Mouse (Mus musculus) heart, postnatal 25 days (tissue): ENCODE measurements around the gene B4galt2. TPM values are rescaled to one million over a fixed set of nuclear protein-coding genes. Genes with fewer than 3 reads are reported as not detected.

Experiments used
- DNase-seq: peaks from one replicate; pipeline ENCODE4 v3.0.0; 2022; ENCODE audit warnings: low spot score
- intact Hi-C: fragments of 180-260 bp; cut with DNase I; formaldehyde crosslinking; loops from one replicate; pipeline ENCODE4 v1.15.1; 2025
- total RNA-seq, 2 experiments: library from RNA; stranded (reverse); gene quantifications; 2 replicates each; pipeline ENCODE4 v1.2.3; 2021

Gene B4galt2
- total RNA-seq, 2 experiments from 2014 or later, result 4.5 to 5.2 TPM

DNA sequence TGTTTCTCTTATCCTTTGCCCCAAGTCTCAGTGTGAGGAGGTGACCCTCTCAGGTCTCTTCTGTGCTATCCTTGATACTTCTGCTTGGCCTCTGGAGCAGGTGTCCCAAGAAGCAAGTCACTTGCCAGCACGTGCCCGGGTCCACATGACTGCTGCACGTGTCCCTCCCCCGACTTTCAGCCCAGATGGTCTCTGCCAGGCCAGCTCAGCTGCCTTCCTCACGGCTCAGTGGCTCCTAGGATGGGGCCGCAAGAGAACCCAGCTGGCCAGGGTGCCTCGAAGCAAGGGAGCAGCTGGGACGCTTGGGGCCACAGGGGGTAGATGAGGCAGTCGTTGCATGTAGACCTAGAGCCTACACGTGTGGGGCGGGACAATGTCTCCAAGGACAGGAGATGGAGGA lies 38.0 kb downstream of the B4galt2 start:
- intact Hi-C loops, result no loop called here
- DNase-seq, result no peak

GRCm38 (mm10) chr4:117844467-117844866 lies 38.8 kb downstream of the B4galt2 start:
- intact Hi-C loops, result no loop called here
- no peak for DNase-seq

DNA sequence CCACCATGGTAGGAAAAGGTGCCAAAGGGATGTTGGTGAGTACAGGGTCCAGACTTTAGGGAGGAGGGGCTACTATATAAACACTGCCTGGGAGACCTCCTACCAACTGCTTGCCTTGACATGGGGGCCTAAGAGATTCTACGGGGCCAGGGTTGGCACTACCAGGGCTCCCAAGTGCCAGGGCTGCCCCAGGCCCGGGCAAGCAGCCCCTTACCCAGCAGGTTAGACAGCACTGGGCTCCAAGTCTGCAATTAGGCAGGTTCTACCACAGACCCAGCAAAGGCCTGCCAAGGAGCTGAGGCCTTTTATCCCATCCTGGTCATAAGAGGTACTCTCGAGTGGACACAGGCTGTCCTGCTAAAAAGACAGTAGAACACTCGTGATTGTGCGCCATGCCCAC lies 40.2 kb downstream of the B4galt2 start:
- intact Hi-C loops, result no loop called here
- no peak for DNase-seq

DNA sequence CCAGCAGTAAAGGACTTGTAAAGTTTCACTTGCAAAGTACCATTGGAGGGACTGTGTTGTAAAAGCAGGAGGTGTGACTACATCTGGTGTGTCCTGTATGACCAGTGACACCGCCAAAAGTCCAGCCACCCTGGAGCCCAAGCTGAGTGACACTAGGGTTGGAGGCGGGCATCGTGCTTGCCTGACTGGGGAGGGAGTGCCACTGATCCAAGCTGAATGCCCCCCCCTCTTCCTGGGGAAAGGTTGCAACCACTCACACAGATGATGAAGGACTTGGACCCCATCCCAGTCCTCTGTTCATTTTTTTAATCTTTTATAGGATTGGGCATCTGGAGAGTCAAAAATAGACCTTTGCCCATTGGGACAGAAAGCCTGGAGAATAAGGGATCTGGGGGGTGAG lies 41.7 kb downstream of the B4galt2 start:
- intact Hi-C loops, result no loop called here
- no peak for DNase-seq

DNA sequence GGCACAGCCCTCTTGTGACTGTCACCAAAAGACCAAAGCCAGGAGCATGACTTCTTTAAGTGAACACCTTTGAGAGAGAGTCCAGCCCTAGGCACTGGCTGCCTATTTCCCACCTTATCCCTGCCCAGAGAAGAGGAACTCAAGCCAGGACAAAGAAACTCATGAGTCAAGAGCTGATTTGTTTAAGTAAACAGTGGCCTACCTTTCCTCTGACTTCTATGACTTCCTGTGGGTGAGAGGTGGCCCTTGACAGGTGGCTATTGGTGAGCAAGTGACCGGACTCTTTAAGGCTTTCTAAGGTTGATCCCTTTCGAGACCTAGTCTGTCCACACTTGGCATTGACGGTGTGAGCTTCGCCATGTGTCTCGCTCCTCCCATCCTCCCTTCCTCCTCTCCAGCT lies 42.5 kb downstream of the B4galt2 start:
- intact Hi-C loops, result no loop called here
- DNase-seq, result no peak

DNA sequence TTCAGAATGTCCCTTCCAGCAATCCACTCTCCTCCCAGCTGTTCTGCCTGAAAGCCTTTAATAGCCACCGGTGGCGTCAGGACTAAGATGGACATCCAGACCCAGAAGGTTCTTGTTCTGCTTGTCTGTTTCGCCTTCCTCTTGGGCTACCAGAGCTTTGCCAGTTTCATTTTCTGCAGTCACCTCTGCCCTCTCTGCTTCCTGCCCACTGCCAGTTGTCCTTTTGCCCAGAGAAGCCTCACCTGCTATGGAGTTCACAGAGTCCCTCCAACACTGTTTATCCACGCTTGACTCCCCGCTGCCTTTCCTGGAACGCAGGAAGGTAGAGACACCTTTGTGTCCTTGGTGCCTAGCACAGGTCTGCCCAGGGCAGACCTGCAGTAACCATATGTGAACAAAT lies 43.9 kb downstream of the B4galt2 start:
- DNase-seq, result no peak
- intact Hi-C loops, result no loop called here

- intact Hi-C loops, result no loop called here
- no peak for DNase-seq
Measured at GRCm38 (mm10) chr4:117837271-117837670, 46.0 kb downstream of the B4galt2 start.

GRCm38 (mm10) chr4:117836204-117836767 lies 47.0 kb downstream of the B4galt2 start:
- intact Hi-C loops, result no loop called here
- DNase-seq, result peak; percentile 77

- intact Hi-C loops, result no loop called here
- DNase-seq, result no peak
Measured at GRCm38 (mm10) chr4:117835531-117836111, 47.7 kb downstream of the B4galt2 start.

DNA sequence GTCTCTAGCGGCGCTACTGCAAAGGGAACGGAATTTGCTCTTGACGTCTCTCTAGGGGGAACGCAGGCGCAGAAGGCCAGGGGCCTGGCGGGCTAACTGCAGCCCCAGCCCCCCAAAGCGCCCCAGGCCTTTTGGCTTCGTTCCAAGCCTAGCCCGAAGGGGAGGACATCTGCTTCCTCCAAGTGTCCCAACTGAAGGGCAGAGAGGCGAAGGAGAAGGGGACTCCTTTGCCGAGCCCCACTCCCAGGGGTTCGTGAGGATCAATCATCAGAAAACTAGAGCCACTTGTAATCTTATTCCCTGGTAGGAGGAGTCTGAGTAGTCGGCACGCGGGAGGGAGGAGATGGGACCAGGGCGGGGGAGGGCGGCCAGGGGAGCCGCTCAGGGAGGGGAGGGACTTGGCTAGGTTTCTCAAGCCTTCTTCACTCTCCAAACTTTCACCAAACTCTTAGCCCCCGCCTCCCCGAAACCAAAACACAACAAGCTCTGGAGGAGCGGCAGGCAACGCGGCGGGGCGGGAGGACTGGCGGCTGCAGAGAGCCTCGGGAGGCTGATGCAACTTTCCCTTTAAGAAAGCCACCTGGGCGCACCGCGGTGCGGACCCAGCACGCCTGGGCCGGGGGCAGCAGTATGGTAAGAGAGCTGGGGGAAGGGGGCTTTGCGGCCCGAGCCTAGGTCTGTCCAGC lies 48.3 kb downstream of the B4galt2 start:
- intact Hi-C loops, result no loop called here
- DNase-seq, result peak; percentile 66

DNA sequence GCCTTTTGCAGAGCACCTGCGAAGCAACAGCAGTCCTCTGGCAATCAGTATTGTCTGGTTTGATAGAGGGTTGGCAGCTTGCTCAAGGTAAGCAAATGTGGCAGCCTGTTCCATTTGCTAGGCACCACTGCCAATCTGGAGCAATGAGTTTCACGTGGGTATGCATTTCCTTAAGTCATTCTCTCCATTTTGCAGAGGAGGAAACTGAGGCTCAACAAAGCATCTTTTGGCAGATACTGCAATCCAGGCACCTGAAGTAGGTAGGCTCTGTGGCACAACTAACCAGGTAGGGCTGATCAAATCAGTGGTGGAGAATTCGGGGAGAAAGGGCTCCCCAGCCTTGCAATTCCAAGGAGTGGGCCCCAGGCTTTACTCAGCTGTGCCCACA lies 48.8 kb downstream of the B4galt2 start, which contains the start of gene Slc6a9:
Gene Slc6a9 (plus strand): TSS at position 50 of the 388 bp plus-strand sequence.
- intact Hi-C loops, result no loop called here
- no peak for DNase-seq

- intact Hi-C loops, result no loop called here
- no peak for DNase-seq
Measured at GRCm38 (mm10) chr4:117831920-117832691, 51.2 kb downstream of the B4galt2 start.

GRCm38 (mm10) chr4:117831499-117831898 lies 51.8 kb downstream of the B4galt2 start:
- DNase-seq, result no peak

GRCm38 (mm10) chr4:117830801-117831200 lies 52.5 kb downstream of the B4galt2 start:
- no peak for DNase-seq
- intact Hi-C loops, result no loop called here

More at GRCm38 (mm10) chr4:117831499-117831898, 51.8 kb downstream of the B4galt2 start:
- intact Hi-C loops, result no loop called here

GRCm38 (mm10) chr4:117830124-117830551 lies 53.1 kb downstream of the B4galt2 start:
- peak; percentile 75 for DNase-seq
- intact Hi-C loops, result no loop called here

DNA sequence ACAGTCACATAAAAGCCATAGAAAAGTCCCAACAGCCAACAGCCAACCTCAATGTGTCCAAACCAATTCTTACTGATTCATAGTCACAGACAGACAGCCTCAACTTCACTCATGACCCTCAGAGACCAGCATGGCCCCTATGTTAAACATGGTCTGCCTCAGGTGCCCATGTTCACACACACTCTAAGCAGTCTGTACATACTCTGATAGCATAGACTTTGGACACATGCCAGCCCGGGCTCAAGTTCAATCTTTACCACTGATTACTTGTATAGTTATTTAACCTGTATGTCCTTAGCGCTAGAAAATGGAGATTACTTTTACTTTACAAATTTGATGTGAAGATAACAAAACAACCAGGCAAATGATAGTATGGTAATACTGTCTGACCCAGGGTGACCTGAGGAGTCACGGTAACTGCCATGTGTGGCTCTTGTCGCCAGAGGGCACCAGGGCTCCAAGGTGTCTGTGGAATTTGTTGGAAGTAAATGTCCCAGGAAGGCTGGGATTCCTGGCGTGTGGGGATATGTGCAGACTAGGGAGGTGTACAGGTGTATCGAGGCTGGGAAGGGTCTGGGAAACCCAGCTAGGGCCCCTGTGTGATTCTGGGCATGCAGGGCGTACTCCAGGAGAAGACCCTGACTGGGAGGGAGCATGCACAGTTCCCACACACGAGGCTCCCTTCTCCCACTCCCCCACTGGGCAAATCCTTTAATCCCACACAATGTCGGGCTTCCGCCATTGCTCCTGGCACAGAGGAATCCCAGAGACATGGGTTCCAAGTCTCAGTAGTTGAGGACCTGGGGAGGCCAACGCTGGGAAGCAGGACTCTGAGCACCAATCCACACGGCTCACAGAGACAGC lies 53.8 kb downstream of the B4galt2 start:
- peak; percentile 27 for DNase-seq
- intact Hi-C loops, result loop anchor here (1.0 to 5.0 kb wide), 4 partner anchors 29 to 254 kb away; partner anchors contain the start of gene Artn

DNA sequence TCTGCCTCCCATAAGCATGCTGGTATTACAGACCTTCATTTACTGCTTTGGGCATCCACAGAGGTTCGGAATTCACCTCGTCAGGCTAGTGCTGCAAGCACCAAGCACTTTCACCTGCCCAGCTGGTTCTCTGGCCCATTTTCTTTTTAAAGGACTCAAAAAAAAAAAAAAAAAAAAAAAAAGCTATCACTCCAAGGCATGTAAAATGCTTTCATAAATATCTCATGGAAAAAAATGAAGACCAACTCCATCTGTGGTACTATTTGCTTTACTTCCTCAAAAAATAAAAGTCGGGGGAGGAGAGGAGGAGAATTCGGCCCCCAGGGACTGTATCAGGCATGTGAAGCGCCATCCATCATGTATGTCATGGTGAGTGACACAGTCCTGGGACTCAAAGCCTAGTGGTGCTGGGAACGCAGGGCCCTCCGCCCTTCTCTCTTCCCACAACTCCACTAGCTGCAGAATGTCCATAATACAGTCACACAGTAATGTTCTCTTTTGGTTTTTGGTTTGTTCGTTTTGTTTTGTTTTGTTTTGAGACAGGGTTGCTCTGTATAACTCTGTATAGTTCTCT lies 54.6 kb downstream of the B4galt2 start:
- intact Hi-C loops, result loop anchor here (1.0 to 5.0 kb wide), 4 partner anchors 30 to 255 kb away; partner anchors contain the start of gene Artn

More for the DNA sequence above, 54.6 kb downstream of the B4galt2 start:
- DNase-seq, result no peak
